Mouse (Mus musculus) intestine, embryonic 14.5 days (tissue): ENCODE data around the gene Zfp652. TPM values are rescaled to one million over a fixed set of nuclear protein-coding genes. Genes with fewer than 3 reads are reported as not detected.
A peak's percentile ranks its signal among the peaks of the same experiment; 100 is the strongest.

ENCODE experiments used
- ATAC-seq: fragments of 200-750 bp; cut with Nextera tagmentation; replicated peaks from 2 replicates; pipeline ENCODE4 v1.8.0; 2017; ENCODE audit warnings: low read depth, moderate number of reproducible peaks, moderate TSS enrichment, moderate library complexity; ENCODE audit not compliant: low FRiP score, low TSS enrichment
- DNase-seq: peaks from one replicate; pipeline ENCODE4 v3.0.0-alpha.2; 2018; ENCODE audit warnings: low spot score
- H3K27ac ChIP-seq: fragments of 300-500 bp; sonication (generic); 2 replicates; pipeline ENCODE4 v1.5.1; 2014; ENCODE audit warnings: low read depth, mild to moderate bottlenecking, control low read depth
- H3K27me3 ChIP-seq: fragments of 300-500 bp; sonication (generic); replicated peaks from 2 replicates; pipeline ENCODE4 v1.6.1; 2014; ENCODE audit warnings: low read length, control low read depth; ENCODE audit not compliant: control insufficient read depth, insufficient read depth
- H3K36me3 ChIP-seq: fragments of 300-500 bp; sonication (generic); 2 replicates; pipeline ENCODE4 v1.6.1; 2014; ENCODE audit warnings: low read length, control low read depth; ENCODE audit not compliant: control insufficient read depth, insufficient read depth
- H3K4me1 ChIP-seq: fragments of 300-500 bp; sonication (generic); replicated peaks from 2 replicates; pipeline ENCODE4 v1.6.1; 2014; ENCODE audit warnings: low read length, control low read depth, mixed read lengths; ENCODE audit not compliant: control insufficient read depth, insufficient read depth
- H3K4me2 ChIP-seq: fragments of 300-500 bp; sonication (generic); 2 replicates; pipeline ENCODE4 v1.6.1; 2014; ENCODE audit warnings: low read length
- H3K4me3 ChIP-seq: fragments of 300-500 bp; sonication (generic); 2 replicates; pipeline ENCODE4 v1.5.1; 2014; ENCODE audit warnings: low read depth, low read length, control low read depth, mixed read lengths
- H3K9ac ChIP-seq: fragments of 300-500 bp; sonication (generic); 2 replicates; pipeline ENCODE4 v1.6.1; 2014; ENCODE audit warnings: mild to moderate bottlenecking, low read length
- H3K9me3 ChIP-seq: fragments of 300-500 bp; sonication (generic); 2 replicates; pipeline ENCODE4 v1.6.1; 2016; ENCODE audit warnings: low read length, control low read depth; ENCODE audit not compliant: control insufficient read depth
- WGBS: fragments of 180-500 bp; shearing (Covaris S2); extraction: QIAGEN DNeasy Blood & Tissue Kit; methylation state at CpG from one replicate; pipeline ENCODE4 v1.1.7; 2014; 5-methylcytosine and 5-hydroxymethylcytosine counted together
- polyA plus RNA-seq: library from polyadenylated mRNA; unstranded; fragments of >200 nt; fragmentation: Nextera tagmentation; extraction: Ambion mirVana; gene quantifications from 2 replicates; pipeline ENCODE4 v1.2.1, GENCODE M21; 2014

The Zfp652 gene
- polyA plus RNA-seq, 1 experiment from 2014 or later: 9.9 TPM

GRCm38 (mm10) chr11:95824071-95824876, 111.8 kb downstream of the Zfp652 start, which contains the start of gene Phospho1:
TSS of gene Phospho1 (plus strand) at chr11:95824499.
- H3K27ac ChIP-seq: no peak within 1 kb of the TSS
- H3K9me3 ChIP-seq: no peaks in the 10 kb centered on the region
- H3K4me3 ChIP-seq: peak within 1 kb of the TSS; percentile 61
- H3K27me3 ChIP-seq: peaks cover 44% of the 10 kb centered on the region
- peak within 1 kb of the TSS; percentile 73 for H3K9ac ChIP-seq
- no peaks in the 10 kb centered on the region for H3K36me3 ChIP-seq
- ATAC-seq (peak; percentile 95), DNase-seq (peak; percentile 91)
- H3K4me2 ChIP-seq: peak within 1 kb of the TSS; percentile 97
- WGBS: under 1% methylated on average over 65 of the region's 78 CpGs
- H3K4me1 ChIP-seq: peaks cover 7% of the 10 kb centered on the region; the same call in 1 of the 2 replicates

- Histone ChIP-seq H3K27me3 (peaks cover 50% of the 10 kb centered on the region), H3K4me2 (peak overlapping the region; percentile 97), H3K27ac (no peak overlapping the region), H3K9ac (peak overlapping the region; percentile 73), H3K9me3 (no peaks in the 10 kb centered on the region), H3K36me3 (no peaks in the 10 kb centered on the region), H3K4me3 (peak overlapping the region; percentile 61), H3K4me1 (peaks cover 7% of the 10 kb centered on the region; the same call in 1 of the 2 replicates)
- DNase-seq (no peak), ATAC-seq (peak; percentile 28; the same call in 1 of the 2 replicates)
- 1% methylated on average over 11 of the region's 11 CpGs for WGBS
Measured at GRCm38 (mm10) chr11:95824877-95825243, 112.4 kb downstream of the Zfp652 start.

GRCm38 (mm10) chr11:95825625-95826024, 113.2 kb downstream of the Zfp652 start:
- Histone ChIP-seq H3K9me3 (no peaks in the 10 kb centered on the region), H3K4me1 (peaks cover 7% of the 10 kb centered on the region; the same call in 1 of the 2 replicates), H3K9ac (no peak overlapping the region), H3K4me2 (no peak overlapping the region), H3K27ac (no peak overlapping the region), H3K36me3 (no peaks in the 10 kb centered on the region), H3K4me3 (no peak overlapping the region), H3K27me3 (peaks cover 58% of the 10 kb centered on the region)
- ATAC-seq (no peak), DNase-seq (no peak)
- WGBS: 63% methylated on average over 3 of the region's 3 CpGs

- H3K36me3 ChIP-seq: no peaks in the 10 kb centered on the region
- ATAC-seq (no peak), DNase-seq (no peak)
- H3K9ac ChIP-seq: no peak overlapping the region
- peaks cover 16% of the 10 kb centered on the region; the same call in 1 of the 2 replicates for H3K4me1 ChIP-seq
- H3K27ac ChIP-seq: no peak overlapping the region
- peaks cover 67% of the 10 kb centered on the region for H3K27me3 ChIP-seq
- H3K4me2 ChIP-seq: no peak overlapping the region
- WGBS: 51% methylated on average over 6 of the region's 6 CpGs
- H3K4me3 ChIP-seq: no peak overlapping the region
- H3K9me3 ChIP-seq: no peaks in the 10 kb centered on the region
Measured at GRCm38 (mm10) chr11:95826317-95827167, 114.1 kb downstream of the Zfp652 start.

GRCm38 (mm10) chr11:95827168-95827447, 114.6 kb downstream of the Zfp652 start:
- Histone ChIP-seq H3K36me3 (no peaks in the 10 kb centered on the region), H3K9ac (no peak overlapping the region), H3K4me3 (no peak overlapping the region), H3K9me3 (no peaks in the 10 kb centered on the region), H3K4me2 (no peak overlapping the region), H3K4me1 (peaks cover 17% of the 10 kb centered on the region; the same call in 1 of the 2 replicates), H3K27me3 (peaks cover 73% of the 10 kb centered on the region), H3K27ac (no peak overlapping the region)
- DNase-seq (no peak), ATAC-seq (no peak)
- WGBS: 23% methylated on average over 3 of the region's 3 CpGs

- no peak overlapping the region for H3K27ac ChIP-seq
- no peaks in the 10 kb centered on the region for H3K36me3 ChIP-seq
- peak; percentile 90 for DNase-seq
- WGBS: 20% methylated on average over 3 of the region's 3 CpGs
- peaks cover 17% of the 10 kb centered on the region; the same call in 1 of the 2 replicates for H3K4me1 ChIP-seq
- no peak for ATAC-seq
- H3K9me3 ChIP-seq: no peaks in the 10 kb centered on the region
- H3K9ac ChIP-seq: no peak overlapping the region
- no peak overlapping the region for H3K4me2 ChIP-seq
- H3K27me3 ChIP-seq: peaks cover 77% of the 10 kb centered on the region
- no peak overlapping the region for H3K4me3 ChIP-seq
Measured at GRCm38 (mm10) chr11:95827464-95828085, 115.1 kb downstream of the Zfp652 start.

GRCm38 (mm10) chr11:95828181-95828964, 115.9 kb downstream of the Zfp652 start:
- WGBS: 73% methylated on average over 11 of the region's 11 CpGs
- no peaks in the 10 kb centered on the region for H3K36me3 ChIP-seq
- peaks cover 17% of the 10 kb centered on the region; the same call in 1 of the 2 replicates for H3K4me1 ChIP-seq
- H3K9me3 ChIP-seq: no peaks in the 10 kb centered on the region
- no peak overlapping the region for H3K4me3 ChIP-seq
- H3K4me2 ChIP-seq: no peak overlapping the region
- no peak overlapping the region for H3K27ac ChIP-seq
- ATAC-seq (no peak), DNase-seq (no peak)
- peaks cover 82% of the 10 kb centered on the region for H3K27me3 ChIP-seq
- H3K9ac ChIP-seq: no peak overlapping the region
